Mouse (Mus musculus): ENCODE results near the gene Ptger4.
A peak's percentile ranks its signal among the peaks of the same experiment; 100 is the strongest.

The Ptger4 gene

DNA sequence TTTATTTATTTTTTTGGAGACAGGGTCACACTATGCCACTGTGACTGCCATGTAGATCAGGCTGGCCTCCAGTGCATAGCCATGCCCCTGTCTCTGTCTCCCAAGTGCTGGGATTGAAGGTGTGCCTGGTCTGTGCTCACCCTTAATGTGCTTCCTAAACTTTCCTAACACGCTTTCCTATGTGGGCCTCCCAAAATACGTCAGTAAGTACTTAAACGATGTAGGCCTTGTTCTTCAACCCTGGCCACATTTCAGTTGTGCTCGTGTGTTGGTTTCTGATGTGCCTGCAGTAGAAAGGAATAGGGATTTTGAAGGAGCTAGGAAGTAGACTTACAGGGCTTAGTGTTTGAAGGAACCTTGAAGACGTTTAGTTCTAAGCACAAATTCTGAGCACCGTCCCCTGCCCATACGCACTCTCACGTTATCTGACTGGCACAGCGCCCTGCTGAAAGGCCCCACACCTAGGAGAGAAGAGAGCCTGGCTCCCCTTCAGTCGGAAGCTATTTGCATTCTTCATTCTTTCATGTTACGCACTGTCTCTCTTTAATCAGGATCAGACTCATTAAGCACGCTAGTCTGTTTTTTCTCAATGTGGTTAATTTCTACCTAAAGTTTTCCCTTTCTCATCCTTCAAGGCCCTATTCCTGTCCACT lies 78.7 kb downstream of the Ptger4 start:
- DNase-seq (ENCODE audit: low spot score): no peak

GRCm38 (mm10) chr15:5158827-5159226 lies 85.2 kb downstream of the Ptger4 start:
- peak; percentile 20 for DNase-seq (ENCODE audit: low spot score)

- DNase-seq (ENCODE audit: low spot score): no peak
These were observed 86.6 kb downstream of the Ptger4 start for GRCm38 (mm10) chr15:5157386-5157785.
